Mouse (Mus musculus) layer of hippocampus, postnatal 10 days (tissue): Measurements from ENCODE around the gene Pdcd1. TPM values are rescaled to one million over a fixed set of nuclear protein-coding genes. Genes with fewer than 3 reads are reported as not detected.
A peak's percentile ranks its signal among the peaks of the same experiment; 100 is the strongest.
"Not testable (repeated sequence)": the region's sequence is repeated elsewhere in the genome, so short reads cannot be mapped to it uniquely, and the experiment has no call there.

ENCODE experiments used
- DNase-seq, 2 experiments: peaks; one replicate each; pipeline ENCODE4 v3.0.0; 2021; ENCODE audit warnings: low spot score in 2 of 2
- total RNA-seq, 2 experiments: library from RNA; stranded (reverse); gene quantifications; 2 replicates each; pipeline ENCODE4 v1.2.3; 2021

Pdcd1 gene
- total RNA-seq, 2 experiments from 2014 or later: 0.18 to 0.30 TPM

DNA sequence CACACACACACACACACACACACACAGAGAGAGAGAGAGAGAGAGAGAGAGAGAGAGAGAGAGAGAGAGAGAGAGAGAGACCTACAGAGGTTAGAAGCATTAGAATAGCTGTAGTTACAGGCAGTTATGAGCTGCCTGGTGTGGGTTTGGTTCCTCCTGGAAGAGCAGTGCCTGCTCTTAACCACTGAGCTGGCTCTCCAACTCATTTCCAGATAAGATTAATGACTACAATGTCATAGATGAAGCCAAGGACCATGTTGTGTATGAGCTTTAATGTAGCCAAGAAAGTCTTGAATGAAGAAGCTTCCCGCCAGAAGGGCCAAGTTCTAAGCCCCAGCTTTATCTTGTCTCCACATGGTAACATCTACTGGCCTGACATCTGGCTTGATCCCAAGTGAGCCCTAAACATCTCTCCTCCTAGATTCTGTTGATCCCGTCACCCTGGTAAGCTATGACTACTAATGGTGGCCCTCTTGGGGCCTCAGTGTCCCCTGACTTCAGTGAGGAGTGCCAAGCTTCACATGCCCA is 19.2 kb downstream of the Pdcd1 start:
- DNase-seq: no peak

- DNase-seq: no peak
Observed at GRCm38 (mm10) chr1:94028741-94029140, 23.6 kb downstream of the Pdcd1 start.

DNA sequence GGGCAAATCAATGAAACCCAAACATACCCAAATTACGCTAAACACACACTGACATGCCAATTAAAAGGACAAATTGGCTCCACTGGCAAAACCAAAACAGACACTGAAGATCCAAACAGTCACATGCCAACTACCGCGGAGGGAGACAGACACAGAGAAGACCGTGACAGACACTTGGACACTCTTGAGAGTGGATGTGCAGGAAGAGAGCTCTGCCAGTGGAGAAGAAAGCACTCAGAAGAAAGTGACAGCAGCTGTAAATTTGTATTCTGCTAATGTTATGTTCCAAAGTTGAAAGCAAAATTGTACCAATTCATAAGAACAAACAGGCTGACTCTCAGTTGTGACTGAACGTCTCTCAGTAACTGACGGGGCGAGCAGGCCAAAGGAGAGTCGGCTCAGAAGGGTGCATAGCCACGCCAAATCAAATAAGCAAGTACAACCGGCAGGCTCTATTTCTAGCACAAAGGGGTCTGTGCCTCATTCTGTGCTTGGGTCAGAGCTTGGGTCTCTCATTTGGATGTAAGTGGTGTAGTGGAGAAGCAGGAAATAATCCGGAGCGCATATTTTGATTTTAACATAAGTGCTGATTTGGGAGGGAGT is 24.7 kb downstream of the Pdcd1 start:
- peak in 1 of 2 experiments; percentile 22 for DNase-seq

- no peak for DNase-seq
Observed at GRCm38 (mm10) chr1:94020151-94020550, 32.2 kb downstream of the Pdcd1 start, which contains the start of gene Neu4. Neu4 (plus strand) TSS chr1:94020451.

- DNase-seq: no peak
Observed at GRCm38 (mm10) chr1:94011643-94012042, 40.7 kb downstream of the Pdcd1 start.

- DNase-seq: peak; percentile 43 to 50
Observed at GRCm38 (mm10) chr1:94008826-94009225, 43.5 kb downstream of the Pdcd1 start.

- not testable (repeated sequence) for DNase-seq
Observed at GRCm38 (mm10) chr1:94005954-94006506, 46.3 kb downstream of the Pdcd1 start.

DNA sequence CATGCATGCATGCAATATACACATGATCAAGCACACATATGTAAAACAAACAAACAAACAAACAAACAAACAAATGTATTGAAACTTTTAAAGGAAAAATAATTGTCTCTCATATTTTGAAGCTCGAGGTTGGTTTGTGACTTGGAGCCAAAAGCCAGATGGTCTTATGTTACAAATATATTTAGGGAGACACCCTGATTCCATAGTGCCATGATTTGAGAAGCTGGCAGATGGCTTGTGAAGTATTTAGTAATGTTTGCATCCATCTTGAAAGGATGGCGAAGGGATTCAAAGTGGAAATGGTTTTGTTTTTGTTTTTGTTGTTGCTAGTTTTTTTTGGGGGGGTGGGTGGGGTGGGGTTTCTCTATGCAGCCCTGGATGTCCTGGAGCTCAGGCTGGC is 51.3 kb downstream of the Pdcd1 start:
- DNase-seq: no peak

- DNase-seq: peak in 1 of 2 experiments; percentile 13
Observed at GRCm38 (mm10) chr1:93991491-93991890, 60.9 kb downstream of the Pdcd1 start.

DNA sequence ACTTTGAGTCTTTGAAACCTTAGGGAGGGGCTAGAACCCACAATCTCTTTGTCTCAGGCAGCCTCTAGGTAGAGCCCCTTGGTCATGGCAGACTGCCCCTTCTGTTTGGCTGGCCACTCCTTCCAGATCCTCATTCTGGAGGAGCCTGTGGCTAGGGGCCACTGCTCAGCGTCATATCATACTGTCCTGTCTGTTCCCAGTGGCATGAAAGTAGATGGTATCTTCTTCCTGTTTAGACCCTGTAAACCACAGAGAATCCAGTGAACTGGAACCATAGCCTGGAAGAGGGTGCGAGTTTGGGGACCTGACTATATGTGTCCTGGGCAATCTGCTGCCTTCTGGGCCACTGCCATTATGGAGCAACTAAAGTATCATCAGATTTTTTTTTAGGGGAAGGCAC is 61.3 kb downstream of the Pdcd1 start:
- peak in 1 of 2 experiments; percentile 9 for DNase-seq

- not testable (repeated sequence) for DNase-seq
Observed at GRCm38 (mm10) chr1:93990209-93990608, 62.1 kb downstream of the Pdcd1 start, which contains the start of gene Gal3st2c. Gal3st2c (plus strand) TSS chr1:93990509.

DNA sequence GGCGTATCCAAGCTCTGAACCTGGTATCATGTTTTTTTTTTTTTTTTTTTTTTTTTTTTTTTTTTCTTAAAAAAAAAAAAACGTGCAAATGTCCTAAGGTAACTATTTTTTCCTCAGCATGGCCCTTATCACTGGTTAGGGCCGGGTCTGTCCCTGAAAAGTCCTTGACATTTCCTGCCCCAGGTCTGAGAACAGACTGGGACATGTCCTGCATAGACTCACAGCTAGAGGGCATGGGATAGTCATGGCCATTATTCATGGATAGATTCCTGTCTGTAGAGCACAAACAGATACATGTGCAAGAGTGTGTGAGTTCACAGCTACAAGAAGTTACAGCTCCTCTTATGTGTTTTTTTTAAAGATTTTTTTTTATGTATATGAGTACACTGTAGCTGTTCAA is 63.6 kb downstream of the Pdcd1 start:
- DNase-seq: no peak

Other genes with a start within 250 kb of the Pdcd1 start
- 10 to 100 TPM; 10.4 to 11.2 TPM for gene Ing5, start 248.6 kb downstream of the Pdcd1 start, total RNA-seq
- gene D2hgdh, start 227.6 kb downstream of the Pdcd1 start, total RNA-seq: 10 to 100 TPM; 12.9 to 15.4 TPM
- gene Gal3st2, start 191.2 kb downstream of the Pdcd1 start, total RNA-seq: under 1 TPM in 1 of 2 experiments, not detected in 1; 0.54 TPM
- 1 to 10 TPM in 1 of 2 experiments, under 1 TPM in 1; 0.71 to 1.0 TPM for gene Gal3st2b, start 134.2 kb downstream of the Pdcd1 start, total RNA-seq
- under 1 TPM; 0.05 to 0.07 TPM for gene Gal3st2c, start 62.0 kb downstream of the Pdcd1 start, total RNA-seq
- gene Neu4, start 32.1 kb downstream of the Pdcd1 start, total RNA-seq: 10 to 100 TPM; 13.2 to 14.0 TPM